Comparison of ENCODE assay signal across 8 mouse cellular contexts in genomic region chr16:10783152-10783434, GRCm38 (mm10). TPM values are rescaled to one million over a fixed set of nuclear protein-coding genes. Genes with fewer than 3 reads are reported as not detected.
DNase-seq lines count a peak whose midpoint lies in the region; ATAC-seq and TF ChIP-seq lines count a peak whose summit lies in the region.

No protein-coding gene starts in this region.

- no peaks in the 10 kb centered on the region for H3K36me3 ChIP-seq in kidney, embryonic 16.5 days (ENCODE audit: insufficient read depth, low read length)
- no peaks in the 10 kb centered on the region for H3K36me3 ChIP-seq in embryonic facial prominence, embryonic 14.5 days (ENCODE audit: control insufficient read depth, insufficient read depth, low read length)
- no peaks in the 10 kb centered on the region for H3K36me3 ChIP-seq in myocyte (ENCODE audit: control insufficient read depth, insufficient read depth)
- H3K36me3 ChIP-seq in kidney, adult 2 months (ENCODE audit: control insufficient read depth, insufficient read depth, low read length) = no peaks in the 10 kb centered on the region

- peaks cover 5% of the 10 kb centered on the region for H3K79me2 ChIP-seq in myocyte (ENCODE audit: control insufficient read depth, insufficient read depth)

- no peak for ATAC-seq in kidney, embryonic 16.5 days (ENCODE audit: low FRiP score, low TSS enrichment)
- ATAC-seq in embryonic facial prominence, embryonic 14.5 days (ENCODE audit: low read depth) = no peak

- no peaks in the 10 kb centered on the region for H3K27me3 ChIP-seq in kidney, embryonic 16.5 days (ENCODE audit: insufficient read depth, low read length)
- H3K27me3 ChIP-seq in embryonic facial prominence, embryonic 14.5 days (replicated peaks; ENCODE audit: control insufficient read depth, insufficient read depth, low read length) = no peaks in the 10 kb centered on the region
- H3K27me3 ChIP-seq in myocyte (ENCODE audit: control insufficient read depth, insufficient read depth, insufficient read length) = no peaks in the 10 kb centered on the region
- no peaks in the 10 kb centered on the region for H3K27me3 ChIP-seq in kidney, adult 2 months (replicated peaks; ENCODE audit: control insufficient read depth, insufficient read depth, low read length)

- WGBS in kidney, embryonic 16.5 days = 20% methylated on average over 1 of the region's 1 CpGs
- WGBS in embryonic facial prominence, embryonic 14.5 days = 29% methylated on average over 1 of the region's 1 CpGs
- WGBS in kidney, adult 2 months = 41% methylated on average over 1 of the region's 1 CpGs

- peak overlapping the region; percentile 75 for H3K4me3 ChIP-seq in kidney, embryonic 16.5 days (ENCODE audit: low read length)
- peak overlapping the region; percentile 80 for H3K4me3 ChIP-seq in embryonic facial prominence, embryonic 14.5 days (ENCODE audit: low read depth, low read length)
- peak overlapping the region; percentile 64 for H3K4me3 ChIP-seq in myocyte
- no peak overlapping the region for H3K4me3 ChIP-seq in kidney, adult 2 months (ENCODE audit: insufficient read depth, low read depth, low read length)

- peak overlapping the region; percentile 93 for H3K4me2 ChIP-seq in kidney, embryonic 16.5 days (replicated peaks; ENCODE audit: low read depth, low read length)
- H3K4me2 ChIP-seq in embryonic facial prominence, embryonic 14.5 days (ENCODE audit: low read depth, low read length) = peak overlapping the region; percentile 91
- H3K4me2 ChIP-seq in myocyte (ENCODE audit: low read depth) = peak overlapping the region; percentile 79

- DNase-seq in kidney, adult 8-10 months = no peak
- DNase-seq in CD4-positive helper T cell, adult 2 months (ENCODE audit: low read depth, low spot score) = peak; percentile 68
- DNase-seq in embryonic facial prominence, embryonic 14.5 days (ENCODE audit: low spot score) = no peak
- DNase-seq in frontal cortex, postnatal 25 days (ENCODE audit: low spot score in 2 of 2) = no peak
- DNase-seq in cerebellum, adult 11 months = no peak
- DNase-seq in kidney, adult 2 months = no peak

- no peak for TF ChIP-seq POLR2A in myocyte (IDR thresholded peaks at IDR 0.05; ENCODE audit: insufficient read length, low read depth)
- TF ChIP-seq POLR2A in kidney, adult 2 months (IDR thresholded peaks at IDR 0.05; ENCODE audit: low read depth, low read length) = no peak

- no peak overlapping the region for H3ac ChIP-seq in myocyte (ENCODE audit: control insufficient read depth, insufficient read length)

- peaks cover 38% of the 10 kb centered on the region for H3K4me1 ChIP-seq in kidney, embryonic 16.5 days (ENCODE audit: insufficient read depth, low read length)
- H3K4me1 ChIP-seq in embryonic facial prominence, embryonic 14.5 days (ENCODE audit: control insufficient read depth, insufficient read depth, low read length) = peaks cover 39% of the 10 kb centered on the region
- no peaks in the 10 kb centered on the region for H3K4me1 ChIP-seq in kidney, adult 2 months (ENCODE audit: control insufficient read depth, insufficient read depth, low read length)

- H3K27ac ChIP-seq in kidney, embryonic 16.5 days (ENCODE audit: low read length) = no peak overlapping the region
- H3K27ac ChIP-seq in embryonic facial prominence, embryonic 14.5 days (replicated peaks; ENCODE audit: low read depth, low read length) = peak overlapping the region; percentile 74; the same call in 1 of the 2 replicates
- no peak overlapping the region for H3K27ac ChIP-seq in kidney, adult 2 months (ENCODE audit: insufficient read depth, low read depth, low read length)

- no peak for TF ChIP-seq CTCF in kidney, adult 2 months (conservative IDR thresholded peaks at IDR 0.05; ENCODE audit: insufficient read depth, insufficient read length, low read depth, low read length)

- H3K9me3 ChIP-seq in kidney, embryonic 16.5 days (ENCODE audit: low read length) = no peaks in the 10 kb centered on the region
- H3K9me3 ChIP-seq in embryonic facial prominence, embryonic 14.5 days (ENCODE audit: control insufficient read depth, low read length) = no peaks in the 10 kb centered on the region

- peak overlapping the region; percentile 42; the same call in 1 of the 2 replicates for H3K9ac ChIP-seq in kidney, embryonic 16.5 days (replicated peaks; ENCODE audit: low read length)
- peak overlapping the region; percentile 83 for H3K9ac ChIP-seq in embryonic facial prominence, embryonic 14.5 days (ENCODE audit: low read depth, low read length)

TF ChIP-seq in myocyte, 11 proteins besides CTCF, POLR2A, EP300 and RAD21:
- no peak for TF ChIP-seq E2F4 (IDR thresholded peaks at IDR 0.05; ENCODE audit: insufficient read depth)
- TF ChIP-seq SRF (IDR thresholded peaks at IDR 0.05; ENCODE audit: control insufficient read depth, insufficient read length, low read depth) = no peak
- TF ChIP-seq MAX (IDR thresholded peaks at IDR 0.05; ENCODE audit: low read depth) = no peak
- no peak for TF ChIP-seq TCF12 (IDR thresholded peaks at IDR 0.05; ENCODE audit: insufficient read depth, poor library complexity, severe bottlenecking)
- no peak for TF ChIP-seq MYOD1 (IDR thresholded peaks at IDR 0.05; ENCODE audit: control insufficient read depth in 1 of 3, insufficient read length in 2 of 3, low read depth in 2 of 3)
- TF ChIP-seq CEBPB (IDR thresholded peaks at IDR 0.05; ENCODE audit: insufficient read depth, poor library complexity, severe bottlenecking) = no peak
- no peak for TF ChIP-seq TCF3 (IDR thresholded peaks at IDR 0.05; ENCODE audit: insufficient read length, low read depth)
- no peak for TF ChIP-seq MYOG (IDR thresholded peaks at IDR 0.05; ENCODE audit: control insufficient read depth in 1 of 3, insufficient read depth in 1 of 3, insufficient read length in 2 of 3, low read depth in 2 of 3)
- TF ChIP-seq USF1 (IDR thresholded peaks at IDR 0.05; ENCODE audit: low read depth) = no peak
- TF ChIP-seq POLR2AphosphoS2 (IDR thresholded peaks at IDR 0.05; ENCODE audit: insufficient read length, low read depth) = no peak
- TF ChIP-seq REST (IDR thresholded peaks at IDR 0.05; ENCODE audit: insufficient read depth, insufficient read length) = no peak

RNA-seq across cellular contexts. Expression of gene Socs1, which starts 2.2 kb away (rescaled TPM):
- polyA plus RNA-seq in kidney, embryonic 16.5 days (2015; fragmentation: Nextera tagmentation; extraction: Ambion mirVana) = 5.8 and 7.3 TPM in 2 replicates
- polyA plus RNA-seq in embryonic facial prominence, embryonic 14.5 days (2014; fragmentation: Nextera tagmentation; extraction: Ambion mirVana) = 10.8 and 11.4 TPM in 2 replicates
- polyA plus RNA-seq in myocyte (2012; fragmentation: generic; extraction: Trizol) = 1.7 TPM
- polyA plus RNA-seq in kidney, adult 2 months (2012; rRNA removed) = 1.8 and 2.7 TPM in 2 replicates

RNA-seq across cellular contexts. Expression of gene Tnp2, which starts 5.4 kb away (rescaled TPM):
- not detected in 2 replicates for polyA plus RNA-seq in kidney, embryonic 16.5 days (2015; fragmentation: Nextera tagmentation; extraction: Ambion mirVana)
- polyA plus RNA-seq in embryonic facial prominence, embryonic 14.5 days (2014; fragmentation: Nextera tagmentation; extraction: Ambion mirVana) = not detected in 2 replicates
- polyA plus RNA-seq in myocyte (2012; fragmentation: generic; extraction: Trizol) = 0.12 TPM
- polyA plus RNA-seq in kidney, adult 2 months (2012; rRNA removed) = 3.7 and 8.9 TPM in 2 replicates

RNA-seq across cellular contexts. Expression of gene Prm3, which starts 7.6 kb away (rescaled TPM):
- not detected in 2 replicates for polyA plus RNA-seq in kidney, embryonic 16.5 days (2015; fragmentation: Nextera tagmentation; extraction: Ambion mirVana)
- not detected in 2 replicates for polyA plus RNA-seq in embryonic facial prominence, embryonic 14.5 days (2014; fragmentation: Nextera tagmentation; extraction: Ambion mirVana)
- polyA plus RNA-seq in myocyte (2012; fragmentation: generic; extraction: Trizol) = not detected
- not detected in 2 replicates for polyA plus RNA-seq in kidney, adult 2 months (2012; rRNA removed)

RNA-seq across cellular contexts. Expression of gene Prm2, which starts 12.8 kb away (rescaled TPM):
- polyA plus RNA-seq in kidney, embryonic 16.5 days (2015; fragmentation: Nextera tagmentation; extraction: Ambion mirVana) = not detected in 2 replicates
- polyA plus RNA-seq in embryonic facial prominence, embryonic 14.5 days (2014; fragmentation: Nextera tagmentation; extraction: Ambion mirVana) = not detected in 2 replicates
- not detected for polyA plus RNA-seq in myocyte (2012; fragmentation: generic; extraction: Trizol)
- polyA plus RNA-seq in kidney, adult 2 months (2012; rRNA removed) = 1.8 and 5.4 TPM in 2 replicates

RNA-seq across cellular contexts. Expression of gene Prm1, which starts 22.5 kb away (rescaled TPM):
- polyA plus RNA-seq in kidney, embryonic 16.5 days (2015; fragmentation: Nextera tagmentation; extraction: Ambion mirVana) = not detected in 2 replicates
- polyA plus RNA-seq in embryonic facial prominence, embryonic 14.5 days (2014; fragmentation: Nextera tagmentation; extraction: Ambion mirVana) = not detected in 2 replicates
- polyA plus RNA-seq in myocyte (2012; fragmentation: generic; extraction: Trizol) = not detected
- polyA plus RNA-seq in kidney, adult 2 months (2012; rRNA removed) = 1.8 and 4.0 TPM in 2 replicates
